Mouse (Mus musculus) liver, postnatal 0 days (tissue): ENCODE results near the gene Cpne8. TPM values are rescaled to one million over a fixed set of nuclear protein-coding genes. Genes with fewer than 3 reads are reported as not detected.

Experiments
- ATAC-seq: fragments of 200-750 bp; cut with Nextera tagmentation; 2 replicates; pipeline ENCODE4 v1.8.0; 2017; ENCODE audit warnings: mild to moderate bottlenecking, moderate library complexity
- DNase-seq: peaks from one replicate; pipeline ENCODE4 v3.0.0-alpha.2; 2016
- H3K27ac ChIP-seq: fragments of 300-500 bp; sonication (generic); 2 replicates; pipeline ENCODE4 v1.5.1; 2014; ENCODE audit warnings: antibody characterized with exemption, moderate library complexity, mild to moderate bottlenecking, low read depth
- H3K27me3 ChIP-seq: fragments of 300-500 bp; sonication (generic); 2 replicates; pipeline ENCODE4 v1.6.1; 2014; ENCODE audit warnings: low read length, control low read depth, mixed read lengths; ENCODE audit not compliant: insufficient read depth
- H3K36me3 ChIP-seq: fragments of 300-500 bp; sonication (generic); replicated peaks from 2 replicates; pipeline ENCODE4 v1.6.1; 2014; ENCODE audit warnings: mild to moderate bottlenecking, control low read depth, low read length, moderate library complexity, mixed read lengths; ENCODE audit not compliant: insufficient read depth
- H3K4me1 ChIP-seq: fragments of 300-500 bp; sonication (generic); 2 replicates; pipeline ENCODE4 v1.6.1; 2014; ENCODE audit warnings: antibody characterized with exemption, mild to moderate bottlenecking, control low read depth; ENCODE audit not compliant: insufficient read depth
- H3K4me2 ChIP-seq: fragments of 300-500 bp; sonication (generic); 2 replicates; pipeline ENCODE4 v1.6.1; 2014; ENCODE audit warnings: low read depth, mild to moderate bottlenecking, low read length, moderate library complexity, mixed read lengths
- H3K4me3 ChIP-seq: fragments of 300-500 bp; sonication (generic); 2 replicates; pipeline ENCODE4 v1.5.1; 2014; ENCODE audit warnings: low read depth, low read length
- H3K9ac ChIP-seq: fragments of 300-500 bp; sonication (generic); replicated peaks from 2 replicates; pipeline ENCODE4 v1.6.1; 2014; ENCODE audit warnings: mild to moderate bottlenecking, moderate library complexity
- H3K9me3 ChIP-seq: fragments of 300-500 bp; sonication (generic); 2 replicates; pipeline ENCODE4 v1.6.1; 2016; ENCODE audit warnings: mild to moderate bottlenecking, control low read depth, low read length, mixed read lengths
- CTCF ChIP-seq: sonication (generic); IDR thresholded peaks from 2 replicates; pipeline ENCODE4 v1.5.1; 2016; ENCODE audit warnings: antibody characterized with exemption, low read depth
- EP300 ChIP-seq: IDR thresholded peaks from 2 replicates; pipeline ENCODE4 v1.6.1; 2016; ENCODE audit warnings: antibody characterized with exemption, low read depth, mild to moderate bottlenecking
- WGBS: fragments of 180-500 bp; shearing (Covaris S2); extraction: QIAGEN DNeasy Blood & Tissue Kit; methylation state at CpG from one replicate; pipeline ENCODE4 v1.1.7; 2014; ENCODE audit not compliant: insufficient replicate concordance; 5-methylcytosine and 5-hydroxymethylcytosine counted together
- polyA plus RNA-seq: library from polyadenylated mRNA; unstranded; fragments of >200 nt; fragmentation: Nextera tagmentation; extraction: Ambion mirVana; gene quantifications from 2 replicates; pipeline ENCODE4 v1.2.1, GENCODE M21; 2015

Gene Cpne8
- 2.5 and 3.2 TPM in 2 replicates for polyA plus RNA-seq

GRCm38 (mm10) chr15:90678985-90679759 is at the start of gene Cpne8:
Cpne8 (minus strand) TSS chr15:90679432.
- ATAC-seq (peak; percentile 75), DNase-seq (peak; percentile 62)
- H3K9ac ChIP-seq = peak within 1 kb of the TSS; percentile 39
- WGBS = under 1% methylated on average over 44 of the region's 56 CpGs
- peak within 1 kb of the TSS; percentile 22; the same call in 1 of the 2 replicates for H3K27ac ChIP-seq
- no peaks in the 10 kb centered on the region for H3K9me3 ChIP-seq
- peaks cover 3% of the 10 kb centered on the region; the same call in 1 of the 2 replicates for H3K4me1 ChIP-seq
- H3K4me2 ChIP-seq = peak within 1 kb of the TSS; percentile 92
- H3K36me3 ChIP-seq = no peaks in the 10 kb centered on the region
- H3K27me3 ChIP-seq = peaks cover 5% of the 10 kb centered on the region
- peak within 1 kb of the TSS; percentile 59 for H3K4me3 ChIP-seq
- no peak for TF ChIP-seq EP300
- no peak for TF ChIP-seq CTCF

GRCm38 (mm10) chr15:90717717-90718116 is 38.5 kb upstream of the Cpne8 start:
- TF ChIP-seq EP300 = no peak
- no peak for TF ChIP-seq CTCF
- 68% methylated on average over 4 of the region's 4 CpGs for WGBS
- Histone ChIP-seq H3K4me3 (no peak overlapping the region), H3K27me3 (no peaks in the 10 kb centered on the region), H3K36me3 (no peaks in the 10 kb centered on the region), H3K9ac (no peak overlapping the region), H3K4me2 (no peak overlapping the region), H3K9me3 (no peaks in the 10 kb centered on the region), H3K27ac (no peak overlapping the region), H3K4me1 (no peaks in the 10 kb centered on the region)
- ATAC-seq (no peak), DNase-seq (no peak)

- Histone ChIP-seq H3K9ac (no peak overlapping the region), H3K4me1 (no peaks in the 10 kb centered on the region), H3K9me3 (no peaks in the 10 kb centered on the region), H3K4me2 (no peak overlapping the region), H3K27me3 (no peaks in the 10 kb centered on the region), H3K27ac (no peak overlapping the region), H3K4me3 (no peak overlapping the region), H3K36me3 (no peaks in the 10 kb centered on the region)
- TF ChIP-seq CTCF = no peak
- TF ChIP-seq EP300 = no peak
- WGBS = 77% methylated on average over 7 of the region's 7 CpGs
- DNase-seq (no peak), ATAC-seq (no peak)
Measured at GRCm38 (mm10) chr15:90709296-90709695, 30.1 kb upstream of the Cpne8 start.

DNA sequence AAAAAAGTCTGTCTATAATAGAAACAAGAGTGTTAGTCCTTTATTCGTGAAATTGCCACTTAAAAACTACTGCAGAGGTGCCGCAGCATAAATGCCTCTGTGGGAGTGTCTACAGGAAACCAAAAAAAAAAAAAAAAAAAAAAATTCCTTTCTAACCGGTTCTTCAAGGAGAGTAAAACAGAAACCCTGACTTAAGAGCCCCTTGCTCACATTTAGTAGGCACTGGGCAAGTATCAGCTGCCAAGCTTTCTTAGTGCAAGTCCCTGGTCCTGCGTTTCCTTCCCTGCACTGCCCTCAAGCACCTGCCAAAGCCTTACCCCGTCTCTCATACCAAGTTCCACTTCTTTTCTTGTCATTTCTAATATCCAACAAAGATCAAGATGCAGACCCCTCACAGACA is 25.1 kb upstream of the Cpne8 start:
- 56% methylated on average over 5 of the region's 5 CpGs for WGBS
- ATAC-seq = no peak

DNA sequence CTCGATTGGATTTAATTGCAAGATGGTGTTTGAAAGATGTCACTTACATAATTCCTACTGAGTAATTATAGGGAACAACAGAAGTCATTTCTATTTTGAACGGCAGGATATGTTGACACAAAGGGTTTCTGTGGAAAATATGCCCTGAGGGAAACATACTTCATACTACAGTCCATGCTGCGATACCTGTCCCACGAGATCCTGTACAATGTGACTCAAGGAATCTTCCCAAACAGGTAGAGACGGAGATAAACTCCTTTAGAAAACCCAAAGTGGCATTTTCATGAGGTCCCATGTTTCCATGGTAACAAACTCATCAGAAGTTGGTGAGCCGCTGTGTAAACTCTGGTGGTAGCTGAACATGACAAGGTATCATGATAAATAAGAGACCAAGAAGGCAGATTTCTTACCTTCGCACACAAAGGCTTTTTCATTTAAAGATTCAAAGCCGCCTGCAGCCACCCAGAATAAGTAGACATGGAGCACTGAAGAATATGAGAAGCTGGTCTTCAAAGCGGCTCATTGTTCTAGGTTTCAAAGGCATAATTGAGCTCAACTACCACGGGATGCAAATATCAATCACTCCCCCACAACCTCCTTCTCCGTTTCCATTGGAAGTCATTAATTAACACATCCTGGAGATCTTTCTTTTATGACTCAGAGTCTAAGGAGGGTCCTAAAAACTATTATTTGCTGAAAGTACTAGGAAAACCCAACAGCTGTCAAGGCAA is 24.4 kb upstream of the Cpne8 start:
- no peak overlapping the region for H3K9ac ChIP-seq
- H3K27me3 ChIP-seq = no peaks in the 10 kb centered on the region
- H3K9me3 ChIP-seq = no peaks in the 10 kb centered on the region
- no peak overlapping the region for H3K27ac ChIP-seq
- no peak overlapping the region for H3K4me2 ChIP-seq
- ATAC-seq (no peak), DNase-seq (no peak)
- no peaks in the 10 kb centered on the region for H3K36me3 ChIP-seq
- TF ChIP-seq EP300 (no peak), CTCF (no peak)
- H3K4me1 ChIP-seq = no peaks in the 10 kb centered on the region
- H3K4me3 ChIP-seq = no peak overlapping the region
- WGBS = 72% methylated on average over 11 of the region's 11 CpGs

More for the DNA sequence above, 25.1 kb upstream of the Cpne8 start:
- DNase-seq = no peak
- TF ChIP-seq EP300 (no peak), CTCF (no peak)
- Histone ChIP-seq H3K4me1 (no peaks in the 10 kb centered on the region), H3K36me3 (no peaks in the 10 kb centered on the region), H3K4me3 (no peak overlapping the region), H3K27me3 (no peaks in the 10 kb centered on the region), H3K9me3 (no peaks in the 10 kb centered on the region), H3K9ac (no peak overlapping the region), H3K27ac (no peak overlapping the region), H3K4me2 (no peak overlapping the region)

GRCm38 (mm10) chr15:90686770-90687169 is 7.5 kb upstream of the Cpne8 start:
- 84% methylated on average over 6 of the region's 6 CpGs for WGBS
- Histone ChIP-seq H3K4me3 (no peak overlapping the region), H3K4me1 (no peaks in the 10 kb centered on the region), H3K4me2 (no peak overlapping the region), H3K27me3 (no peaks in the 10 kb centered on the region), H3K27ac (no peak overlapping the region), H3K36me3 (no peaks in the 10 kb centered on the region), H3K9ac (no peak overlapping the region), H3K9me3 (no peaks in the 10 kb centered on the region)
- no peak for ATAC-seq
- TF ChIP-seq EP300 (no peak), CTCF (no peak)
- no peak for DNase-seq
